Mouse (Mus musculus): ENCODE data around the gene Cox14.

GRCm38 (mm10) chr15:99718461-99719021, 6.9 kb upstream of the Cox14 start:
- TF ChIP-seq CTCF (conservative IDR thresholded peaks at IDR 0.05; ENCODE audit: insufficient read depth, insufficient read length, low read depth, low read length) (no peak), POLR2A (IDR thresholded peaks at IDR 0.05; ENCODE audit: low read depth, low read length) (no peak)
